Mouse (Mus musculus) embryonic facial prominence, embryonic 14.5 days (tissue): ENCODE results near the gene Wfdc3. TPM values are rescaled to one million over a fixed set of nuclear protein-coding genes. Genes with fewer than 3 reads are reported as not detected.
"Not testable (repeated sequence)": the region's sequence is repeated elsewhere in the genome, so short reads cannot be mapped to it uniquely, and the experiment has no call there.

ENCODE experiments used
- ATAC-seq: fragments of 200-750 bp; cut with Nextera tagmentation; 2 replicates; pipeline ENCODE4 v1.8.0; 2017; ENCODE audit warnings: low read depth, moderate number of reproducible peaks, moderate TSS enrichment
- DNase-seq: peaks from one replicate; pipeline ENCODE4 v3.0.0-alpha.2; 2015; ENCODE audit warnings: low spot score
- H3K27ac ChIP-seq: fragments of 300-500 bp; sonication (generic); replicated peaks from 2 replicates; pipeline ENCODE4 v1.5.1; 2014; ENCODE audit warnings: low read depth, mild to moderate bottlenecking, low read length, moderate library complexity
- H3K27me3 ChIP-seq: fragments of 300-500 bp; sonication (generic); replicated peaks from 2 replicates; pipeline ENCODE4 v1.6.1; 2014; ENCODE audit warnings: low read length; ENCODE audit not compliant: control insufficient read depth, insufficient read depth
- H3K36me3 ChIP-seq: fragments of 300-500 bp; sonication (generic); 2 replicates; pipeline ENCODE4 v1.6.1; 2014; ENCODE audit warnings: low read length, mixed read lengths; ENCODE audit not compliant: control insufficient read depth, insufficient read depth
- H3K4me1 ChIP-seq: fragments of 300-500 bp; sonication (generic); 2 replicates; pipeline ENCODE4 v1.6.1; 2014; ENCODE audit warnings: antibody characterized with exemption, low read length; ENCODE audit not compliant: control insufficient read depth, insufficient read depth
- H3K4me2 ChIP-seq: fragments of 300-500 bp; sonication (generic); 2 replicates; pipeline ENCODE4 v1.6.1; 2014; ENCODE audit warnings: low read depth, mild to moderate bottlenecking, low read length, moderate library complexity, mixed read lengths
- H3K4me3 ChIP-seq: fragments of 300-500 bp; sonication (generic); 2 replicates; pipeline ENCODE4 v1.5.1; 2014; ENCODE audit warnings: low read depth, mild to moderate bottlenecking, low read length
- H3K9ac ChIP-seq: fragments of 300-500 bp; sonication (generic); 2 replicates; pipeline ENCODE4 v1.6.1; 2014; ENCODE audit warnings: low read depth, mild to moderate bottlenecking, low read length, moderate library complexity, mixed read lengths
- H3K9me3 ChIP-seq: fragments of 300-500 bp; sonication (generic); 2 replicates; pipeline ENCODE4 v1.6.1; 2016; ENCODE audit warnings: low read length; ENCODE audit not compliant: control insufficient read depth
- WGBS: fragments of 180-500 bp; shearing (Covaris S2); extraction: QIAGEN DNeasy Blood & Tissue Kit; methylation state at CpG from one replicate; pipeline ENCODE4 v1.1.7; 2014; 5-methylcytosine and 5-hydroxymethylcytosine counted together
- polyA plus RNA-seq: library from polyadenylated mRNA; unstranded; fragments of >200 nt; fragmentation: Nextera tagmentation; extraction: Ambion mirVana; gene quantifications from 2 replicates; pipeline ENCODE4 v1.2.1, GENCODE M21; 2014

The Wfdc3 gene
- polyA plus RNA-seq, 1 experiment from 2014 or later: 0.53 TPM

GRCm38 (mm10) chr2:164716194-164716786 is 29.4 kb downstream of the Wfdc3 start:
- ATAC-seq, H3K36me3 ChIP-seq, H3K27me3 ChIP-seq, DNase-seq, H3K27ac ChIP-seq, H3K4me2 ChIP-seq, H3K4me1 ChIP-seq, H3K9ac ChIP-seq, H3K9me3 ChIP-seq, H3K4me3 ChIP-seq: not testable (repeated sequence)
- WGBS: 93% methylated on average over 20 of the region's 23 CpGs

GRCm38 (mm10) chr2:164715005-164715404 is 30.7 kb downstream of the Wfdc3 start, which contains the start of gene Spint5:
Gene Spint5, plus strand, starts transcription at chr2:164715305.
- ATAC-seq (no peak), DNase-seq (no peak)
- H3K4me1 ChIP-seq: no peaks in the 10 kb centered on the region
- 84% methylated on average over 6 of the region's 6 CpGs for WGBS
- H3K9ac ChIP-seq: no peak within 1 kb of the TSS
- no peaks in the 10 kb centered on the region for H3K9me3 ChIP-seq
- no peak within 1 kb of the TSS for H3K27ac ChIP-seq
- no peaks in the 10 kb centered on the region for H3K36me3 ChIP-seq
- no peak within 1 kb of the TSS for H3K4me3 ChIP-seq
- no peak within 1 kb of the TSS for H3K4me2 ChIP-seq
- no peaks in the 10 kb centered on the region for H3K27me3 ChIP-seq

GRCm38 (mm10) chr2:164705991-164706390 is 39.7 kb downstream of the Wfdc3 start:
- Histone ChIP-seq H3K4me1 (no peaks in the 10 kb centered on the region), H3K4me2 (no peak overlapping the region), H3K36me3 (no peaks in the 10 kb centered on the region), H3K27ac (no peak overlapping the region), H3K9me3 (no peaks in the 10 kb centered on the region), H3K9ac (no peak overlapping the region), H3K27me3 (no peaks in the 10 kb centered on the region), H3K4me3 (no peak overlapping the region)
- no peak for ATAC-seq
- DNase-seq: no peak
- 90% methylated on average over 14 of the region's 14 CpGs for WGBS

- WGBS: 90% methylated on average over 6 of the region's 6 CpGs
- DNase-seq: no peak
- H3K4me1 ChIP-seq: no peaks in the 10 kb centered on the region
- H3K36me3 ChIP-seq: no peaks in the 10 kb centered on the region
- ATAC-seq: no peak
- no peak overlapping the region for H3K4me2 ChIP-seq
- no peak overlapping the region for H3K9ac ChIP-seq
- no peaks in the 10 kb centered on the region for H3K9me3 ChIP-seq
- no peaks in the 10 kb centered on the region for H3K27me3 ChIP-seq
- H3K4me3 ChIP-seq: no peak overlapping the region
- no peak overlapping the region for H3K27ac ChIP-seq
Observed at GRCm38 (mm10) chr2:164705328-164705727, 40.4 kb downstream of the Wfdc3 start.

GRCm38 (mm10) chr2:164704235-164704634 is 41.5 kb downstream of the Wfdc3 start:
- Histone ChIP-seq H3K27ac (no peak overlapping the region), H3K27me3 (no peaks in the 10 kb centered on the region), H3K9ac (no peak overlapping the region), H3K4me3 (no peak overlapping the region), H3K36me3 (no peaks in the 10 kb centered on the region), H3K4me2 (no peak overlapping the region), H3K4me1 (no peaks in the 10 kb centered on the region), H3K9me3 (no peaks in the 10 kb centered on the region)
- no peak for ATAC-seq
- 78% methylated on average over 5 of the region's 5 CpGs for WGBS
- DNase-seq: no peak

GRCm38 (mm10) chr2:164701761-164702160 is 44.0 kb downstream of the Wfdc3 start:
- no peak overlapping the region for H3K4me2 ChIP-seq
- ATAC-seq (no peak), DNase-seq (no peak)
- no peak overlapping the region for H3K4me3 ChIP-seq
- H3K9me3 ChIP-seq: no peaks in the 10 kb centered on the region
- H3K9ac ChIP-seq: no peak overlapping the region
- H3K36me3 ChIP-seq: no peaks in the 10 kb centered on the region
- no peaks in the 10 kb centered on the region for H3K27me3 ChIP-seq
- WGBS: 87% methylated on average over 5 of the region's 5 CpGs
- no peak overlapping the region for H3K27ac ChIP-seq
- H3K4me1 ChIP-seq: no peaks in the 10 kb centered on the region

DNA sequence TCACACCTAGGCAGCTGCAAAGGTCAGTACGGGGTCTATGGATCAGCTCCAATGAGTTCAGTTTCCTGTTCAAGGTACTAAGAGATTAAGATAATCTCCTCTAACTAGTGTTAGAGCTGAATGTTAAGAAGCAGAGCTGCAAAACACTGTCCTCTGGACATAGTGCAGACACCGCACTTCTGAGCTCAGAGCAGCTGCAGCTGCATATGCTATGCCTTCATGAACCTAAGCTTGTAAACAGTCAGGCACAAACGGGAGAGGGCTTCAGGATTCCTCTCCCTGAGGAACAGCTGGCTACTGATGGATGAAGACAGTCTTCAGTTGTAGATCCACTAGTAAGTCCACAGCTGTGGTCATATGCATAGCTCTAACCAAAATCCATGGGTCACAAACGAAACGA is 44.8 kb downstream of the Wfdc3 start:
- ATAC-seq: peak; percentile 53; the same call in 1 of the 2 replicates
- H3K4me1 ChIP-seq: no peaks in the 10 kb centered on the region
- 68% methylated on average over 5 of the region's 5 CpGs for WGBS
- no peak overlapping the region for H3K4me2 ChIP-seq
- H3K27me3 ChIP-seq: no peaks in the 10 kb centered on the region
- H3K4me3 ChIP-seq: no peak overlapping the region
- peak; percentile 48 for DNase-seq
- H3K27ac ChIP-seq: no peak overlapping the region
- no peak overlapping the region for H3K9ac ChIP-seq
- H3K9me3 ChIP-seq: no peaks in the 10 kb centered on the region
- H3K36me3 ChIP-seq: no peaks in the 10 kb centered on the region

- Histone ChIP-seq H3K4me3 (no peak within 1 kb of the TSS), H3K9ac (no peak within 1 kb of the TSS), H3K27me3 (no peaks in the 10 kb centered on the region), H3K4me1 (no peaks in the 10 kb centered on the region), H3K27ac (no peak within 1 kb of the TSS), H3K36me3 (no peaks in the 10 kb centered on the region), H3K9me3 (no peaks in the 10 kb centered on the region), H3K4me2 (no peak within 1 kb of the TSS)
- 83% methylated on average over 4 of the region's 4 CpGs for WGBS
- DNase-seq: no peak
- no peak for ATAC-seq
Observed at GRCm38 (mm10) chr2:164698201-164698600, 47.5 kb downstream of the Wfdc3 start, which contains the start of gene Spint4. Gene Spint4, plus strand, starts transcription at chr2:164698501.

- no peak within 1 kb of the TSS for H3K9ac ChIP-seq
- no peaks in the 10 kb centered on the region for H3K4me1 ChIP-seq
- 76% methylated on average over 3 of the region's 3 CpGs for WGBS
- no peak within 1 kb of the TSS for H3K4me3 ChIP-seq
- H3K27ac ChIP-seq: no peak within 1 kb of the TSS
- no peaks in the 10 kb centered on the region for H3K27me3 ChIP-seq
- no peaks in the 10 kb centered on the region for H3K9me3 ChIP-seq
- no peaks in the 10 kb centered on the region for H3K36me3 ChIP-seq
- no peak for DNase-seq
- no peak for ATAC-seq
- no peak within 1 kb of the TSS for H3K4me2 ChIP-seq
Observed at GRCm38 (mm10) chr2:164684807-164685206, 60.9 kb downstream of the Wfdc3 start, which contains the start of gene Wfdc13. Gene Wfdc13, plus strand, starts transcription at chr2:164685107.
